Mouse (Mus musculus): ENCODE measurements around the gene Atp13a2.

DNA sequence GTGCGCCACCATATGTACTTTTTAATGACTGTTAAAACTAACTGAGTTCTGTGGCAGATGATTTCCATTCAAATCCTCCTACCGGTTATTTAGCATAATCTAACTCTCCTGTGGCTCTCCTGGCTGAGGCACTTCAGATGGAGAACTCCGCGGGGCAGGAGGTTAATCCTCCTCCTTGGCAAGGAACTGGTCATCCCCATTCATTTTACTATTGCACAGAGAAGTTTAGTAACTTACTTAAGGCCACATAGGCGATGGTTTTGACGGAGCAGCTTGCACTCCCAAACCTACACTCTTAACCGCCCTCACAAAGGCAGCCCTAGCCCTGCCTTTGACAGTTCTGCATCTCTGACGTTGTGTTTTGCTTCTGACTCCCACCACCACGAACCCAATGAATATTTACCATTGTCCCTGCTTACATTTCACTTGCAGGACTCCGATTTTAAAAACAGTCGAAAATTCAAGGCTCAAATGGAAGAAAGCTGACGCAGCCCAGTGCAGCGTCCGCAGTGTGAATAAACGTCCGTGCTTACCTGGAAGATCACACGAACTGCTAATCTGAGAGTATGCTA is 29.5 kb upstream of the Atp13a2 start:
- TF ChIP-seq CTCF (IDR thresholded peaks at IDR 0.05; ENCODE audit: control insufficient read depth, insufficient read depth, low read length) (no peak), POLR2A (IDR thresholded peaks at IDR 0.05; ENCODE audit: borderline replicate concordance, control insufficient read depth, low read depth, low read length) (no peak)

All from bone marrow, adult 2 months (tissue).